Mouse (Mus musculus): ENCODE measurements around the gene Limch1. TPM values are rescaled to one million over a fixed set of nuclear protein-coding genes. Genes with fewer than 3 reads are reported as not detected.

The Limch1 gene
- total RNA-seq, 2 experiments from 2014 or later, result 110 to 125 TPM

DNA sequence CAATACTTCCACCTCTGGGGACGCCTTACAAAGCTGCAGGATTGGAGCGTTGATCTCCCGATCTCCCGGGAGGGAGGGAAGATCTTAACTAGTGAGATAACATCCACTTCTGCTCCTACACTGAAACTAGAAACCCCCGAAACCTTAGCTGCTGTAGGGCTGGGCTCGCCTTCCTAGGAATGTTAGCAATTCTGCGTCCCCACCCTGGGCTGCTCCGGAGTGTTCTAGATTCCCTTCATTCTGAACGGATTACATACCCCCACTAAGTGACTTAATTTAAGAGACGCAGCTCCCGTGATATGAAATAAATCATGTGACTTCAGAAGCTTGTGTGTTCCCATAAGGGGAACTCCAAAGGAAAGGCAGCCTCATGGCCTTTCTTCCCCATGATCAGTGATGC, 259.0 kb downstream of the Limch1 start:
- no peak for DNase-seq (ENCODE audit: extremely low spot score in 1 of 2, low spot score in 1 of 2)

DNA sequence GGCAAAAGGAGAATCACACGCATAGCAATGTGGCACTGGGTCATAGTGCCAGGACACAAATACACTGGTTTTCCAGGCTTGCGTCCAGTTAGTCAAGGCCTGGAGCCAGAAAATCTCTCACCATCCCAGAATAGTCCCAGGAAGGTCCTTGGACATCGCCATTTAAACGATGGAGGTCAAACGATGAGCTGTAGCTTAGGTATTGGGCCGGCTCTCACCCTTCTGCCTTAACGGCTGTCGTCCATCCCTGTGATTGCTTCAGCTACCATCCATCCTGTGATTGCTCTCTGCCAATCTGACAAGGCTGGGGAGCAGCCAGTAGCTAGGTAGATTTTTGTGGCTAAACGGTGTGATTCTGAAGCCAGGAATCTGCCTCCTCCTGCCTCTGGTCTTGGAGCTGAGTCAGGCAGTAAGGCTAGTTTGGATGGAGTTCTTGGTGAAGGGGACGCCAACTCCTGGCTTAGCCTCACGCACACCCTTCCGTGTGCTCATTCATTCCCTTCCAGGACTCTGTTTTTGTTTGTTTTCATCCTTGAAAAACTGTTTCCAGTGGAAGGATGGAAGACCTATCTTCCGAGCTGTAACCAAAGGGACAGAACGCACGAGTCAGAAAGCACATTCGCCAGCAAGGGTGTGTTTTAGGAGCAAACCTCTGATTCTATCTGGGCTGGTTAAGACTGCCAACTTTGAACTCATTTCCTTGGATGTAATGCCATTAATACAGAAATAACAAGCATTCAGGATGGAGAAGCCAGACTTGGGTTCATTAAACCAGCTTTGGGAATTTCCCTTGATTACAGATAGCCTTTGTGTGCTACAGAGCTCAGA, 265.6 kb downstream of the Limch1 start:
- peak in 1 of 2 experiments; percentile 13 for DNase-seq (ENCODE audit: extremely low spot score in 1 of 2, low spot score in 1 of 2)

- DNase-seq (ENCODE audit: extremely low spot score in 1 of 2, low spot score in 1 of 2), result no peak
These were observed 266.4 kb downstream of the Limch1 start for GRCm38 (mm10) chr5:67011985-67012384.

DNA sequence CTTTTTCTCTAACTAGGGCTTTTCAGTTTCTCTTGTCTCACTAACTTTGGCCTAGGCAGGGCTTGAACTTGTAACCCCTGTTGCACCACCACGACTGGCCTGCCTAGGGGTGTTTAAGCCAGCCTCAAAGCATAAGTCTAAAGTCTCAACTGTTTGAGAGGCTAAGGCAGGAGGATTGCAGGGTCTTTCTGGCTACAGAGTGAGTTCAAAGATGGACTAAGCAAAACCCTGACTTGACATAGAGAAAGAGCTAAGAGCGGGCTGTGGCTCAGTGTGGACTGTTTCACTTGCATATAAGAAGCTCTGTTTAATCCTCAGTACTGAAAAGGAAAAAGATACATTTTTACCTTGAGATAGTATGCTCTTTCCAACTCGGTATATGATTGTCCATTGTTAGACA, 268.3 kb downstream of the Limch1 start:
- no peak for DNase-seq (ENCODE audit: extremely low spot score in 1 of 2, low spot score in 1 of 2)

DNA sequence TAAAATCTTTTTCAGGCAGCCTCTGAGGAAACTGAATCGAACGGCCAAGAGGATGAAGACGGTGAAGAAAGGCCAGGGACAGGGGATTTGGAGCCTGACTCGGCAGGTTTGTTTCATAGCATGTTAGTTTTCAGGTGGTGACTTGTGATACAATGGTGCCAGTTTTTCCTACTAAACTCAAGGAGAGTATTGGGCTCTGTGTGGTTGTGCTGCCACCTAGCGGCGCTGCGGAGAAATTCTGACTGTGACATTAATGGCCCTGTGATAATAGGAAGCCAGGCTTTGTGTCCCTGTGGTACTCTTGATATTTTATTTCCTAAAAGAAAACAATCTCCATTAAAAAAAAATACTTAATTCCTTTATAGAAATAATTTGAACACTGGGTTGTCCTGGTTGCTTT, 270.8 kb downstream of the Limch1 start:
- peak; percentile 61 to 89 for DNase-seq (ENCODE audit: extremely low spot score in 1 of 2, low spot score in 1 of 2)

DNA sequence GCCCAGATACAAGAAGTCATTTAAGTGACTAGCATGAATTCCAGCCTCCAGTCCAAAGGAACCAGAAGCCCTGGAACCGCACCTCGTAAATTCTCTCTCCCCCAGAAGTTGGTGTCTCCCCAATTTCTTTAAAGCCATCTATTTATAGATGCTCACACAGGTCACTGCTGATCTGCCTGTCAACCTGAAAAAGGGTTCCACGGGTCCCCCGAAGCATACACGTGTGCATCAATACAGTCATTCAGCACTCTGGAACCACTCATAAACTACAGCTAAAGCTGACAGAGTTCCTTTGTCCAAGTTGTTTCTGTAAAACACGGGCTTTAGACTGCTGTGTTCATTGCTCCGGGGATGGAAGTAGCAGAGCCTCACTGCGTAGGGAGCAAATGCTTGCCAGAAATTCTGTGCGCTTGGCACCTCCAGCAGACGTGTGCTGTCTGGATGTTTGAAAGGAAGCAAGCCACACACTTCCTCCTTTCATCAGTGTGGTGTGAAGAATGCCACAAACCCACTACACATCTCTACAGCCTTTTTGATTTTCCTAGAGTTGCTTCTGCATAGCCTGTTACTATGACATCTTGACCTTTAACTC, 278.9 kb downstream of the Limch1 start:
- DNase-seq (ENCODE audit: extremely low spot score in 1 of 2, low spot score in 1 of 2), result no peak

GRCm38 (mm10) chr5:67025095-67025494, 279.5 kb downstream of the Limch1 start:
- DNase-seq (ENCODE audit: extremely low spot score in 1 of 2, low spot score in 1 of 2), result no peak

DNA sequence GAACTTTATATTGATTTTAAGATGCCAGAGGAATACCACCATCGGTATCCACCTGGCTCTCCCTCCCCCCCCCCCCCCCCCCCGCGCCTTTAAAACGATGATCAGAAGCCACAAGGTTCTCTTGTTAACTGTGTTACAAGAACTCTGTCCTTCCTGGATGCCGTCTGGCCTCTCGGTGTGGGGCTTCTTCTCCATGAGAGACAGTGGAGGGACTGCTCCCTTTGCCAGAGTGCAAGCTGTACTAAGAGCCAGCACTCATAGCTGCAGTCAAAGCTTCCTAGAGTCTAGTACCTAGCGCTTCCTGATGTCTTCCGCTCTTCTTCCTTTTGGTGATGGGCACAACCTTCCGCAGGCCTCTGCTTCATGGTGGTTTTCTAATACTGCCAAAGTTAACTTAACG, 280.0 kb downstream of the Limch1 start:
- no peak for DNase-seq (ENCODE audit: extremely low spot score in 1 of 2, low spot score in 1 of 2)

GRCm38 (mm10) chr5:67028786-67029185, 283.2 kb downstream of the Limch1 start:
- DNase-seq (ENCODE audit: extremely low spot score in 1 of 2, low spot score in 1 of 2), result no peak

- DNase-seq (ENCODE audit: extremely low spot score in 1 of 2, low spot score in 1 of 2), result no peak
These were observed 284.3 kb downstream of the Limch1 start for GRCm38 (mm10) chr5:67029946-67030345.

DNA sequence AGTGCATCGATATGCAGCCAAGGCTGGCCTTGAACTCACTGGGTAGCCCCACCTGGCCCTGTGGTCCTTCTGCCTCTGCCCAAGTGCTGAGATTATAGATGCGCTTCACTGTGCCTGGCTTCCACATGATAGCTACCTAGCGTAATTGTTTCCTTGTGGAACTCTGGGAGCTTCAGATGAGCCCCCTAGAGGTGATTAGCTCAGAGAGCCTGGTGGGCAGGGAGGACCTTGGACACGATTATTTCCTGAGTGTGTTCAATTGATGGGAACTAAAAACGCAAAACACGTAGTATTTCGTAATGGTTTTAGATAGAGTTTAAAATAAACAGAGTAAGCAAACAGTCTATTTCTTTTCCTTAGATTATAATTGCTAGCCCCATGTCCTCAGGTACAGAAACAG, 287.0 kb downstream of the Limch1 start:
- DNase-seq (ENCODE audit: extremely low spot score in 1 of 2, low spot score in 1 of 2), result no peak

GRCm38 (mm10) chr5:67043932-67044331, 298.3 kb downstream of the Limch1 start:
- no peak for DNase-seq (ENCODE audit: extremely low spot score in 1 of 2, low spot score in 1 of 2)

GRCm38 (mm10) chr5:67048003-67048402, 302.4 kb downstream of the Limch1 start:
- peak in 1 of 2 experiments; percentile 53 for DNase-seq (ENCODE audit: extremely low spot score in 1 of 2, low spot score in 1 of 2)

DNA sequence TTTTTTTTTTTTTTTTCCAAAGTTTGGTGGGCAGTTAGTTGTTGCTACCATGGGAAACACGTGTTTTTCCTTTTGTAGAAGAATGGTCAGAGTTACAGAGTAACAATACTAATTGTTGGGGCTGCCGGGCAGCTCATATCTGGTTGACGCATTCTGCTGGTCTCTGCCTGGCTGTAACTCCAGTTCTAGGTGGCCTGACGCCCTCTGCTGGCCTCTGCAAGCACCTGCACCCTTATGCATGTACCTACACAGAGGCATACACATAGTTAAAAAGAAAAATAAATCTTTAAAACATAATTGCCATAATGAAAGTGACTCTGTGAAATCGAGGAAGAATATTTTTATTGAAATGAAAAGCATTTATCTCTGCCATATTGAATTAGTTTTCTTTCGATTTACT, 312.2 kb downstream of the Limch1 start:
- no peak for DNase-seq (ENCODE audit: extremely low spot score in 1 of 2, low spot score in 1 of 2)

DNA sequence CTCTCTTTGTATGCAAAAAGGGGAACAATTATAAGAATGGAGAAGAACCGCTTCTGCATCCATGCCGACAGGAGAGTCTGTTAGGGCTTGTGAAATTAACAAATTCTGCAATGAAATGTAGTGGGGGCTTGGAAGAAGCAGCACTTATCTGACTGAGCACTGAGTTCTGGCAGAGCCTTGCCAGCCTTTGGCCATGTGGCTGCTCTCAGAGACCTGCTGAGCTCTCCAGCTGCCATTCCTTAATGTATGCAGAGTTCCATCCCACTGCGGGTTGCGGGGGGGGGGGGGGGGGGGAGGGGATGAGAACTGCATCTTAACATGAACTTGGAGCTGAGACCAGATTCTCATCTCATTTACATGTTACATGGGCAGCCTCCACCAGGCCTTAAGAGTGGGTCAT, 314.9 kb downstream of the Limch1 start:
- DNase-seq (ENCODE audit: extremely low spot score in 1 of 2, low spot score in 1 of 2), result no peak

DNA sequence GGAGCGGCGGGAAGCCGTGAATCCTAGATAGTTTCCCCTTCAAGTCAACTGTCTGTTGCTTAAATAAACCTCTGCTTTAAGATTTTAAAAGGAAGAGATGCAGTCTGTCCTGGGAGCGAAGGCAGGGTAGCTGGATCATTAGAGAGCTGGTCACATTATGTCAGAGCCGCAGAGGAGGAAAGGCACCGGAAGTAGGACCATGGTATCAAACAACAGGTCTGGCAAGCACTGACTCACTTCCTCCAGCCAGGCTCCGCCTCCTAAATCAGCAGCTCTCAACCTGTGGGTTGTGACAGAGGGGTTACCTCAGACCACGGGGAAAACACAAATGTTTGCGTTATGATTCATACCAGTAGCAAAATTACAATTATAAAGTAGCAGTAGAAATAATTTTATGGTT, 318.0 kb downstream of the Limch1 start:
- no peak for DNase-seq (ENCODE audit: extremely low spot score in 1 of 2, low spot score in 1 of 2)

- no peak for DNase-seq (ENCODE audit: extremely low spot score in 1 of 2, low spot score in 1 of 2)
These were observed 337.5 kb downstream of the Limch1 start for GRCm38 (mm10) chr5:67083117-67083516.

- no peak for DNase-seq (ENCODE audit: extremely low spot score in 1 of 2, low spot score in 1 of 2)
These were observed 345.2 kb downstream of the Limch1 start for GRCm38 (mm10) chr5:67090856-67091255.

DNA sequence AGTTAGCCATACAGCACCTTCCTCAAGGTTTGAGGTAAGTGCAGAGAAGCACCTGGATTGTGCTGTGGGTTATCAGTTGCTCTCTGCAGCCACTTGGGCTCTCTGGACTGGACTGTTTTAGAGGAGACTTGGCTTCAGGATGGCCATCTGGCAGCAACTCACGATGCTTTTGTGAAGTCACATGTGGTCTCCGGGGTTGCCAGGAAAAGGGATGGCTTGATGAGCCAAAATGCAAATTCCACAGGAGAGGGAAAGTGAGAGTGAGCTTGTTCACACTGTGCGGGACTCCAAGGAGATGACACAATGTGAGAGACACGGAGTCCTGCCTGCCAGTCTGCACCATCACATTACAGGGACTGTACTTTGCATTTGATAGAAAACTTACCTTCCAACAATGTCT, 346.1 kb downstream of the Limch1 start:
- no peak for DNase-seq (ENCODE audit: extremely low spot score in 1 of 2, low spot score in 1 of 2)

DNA sequence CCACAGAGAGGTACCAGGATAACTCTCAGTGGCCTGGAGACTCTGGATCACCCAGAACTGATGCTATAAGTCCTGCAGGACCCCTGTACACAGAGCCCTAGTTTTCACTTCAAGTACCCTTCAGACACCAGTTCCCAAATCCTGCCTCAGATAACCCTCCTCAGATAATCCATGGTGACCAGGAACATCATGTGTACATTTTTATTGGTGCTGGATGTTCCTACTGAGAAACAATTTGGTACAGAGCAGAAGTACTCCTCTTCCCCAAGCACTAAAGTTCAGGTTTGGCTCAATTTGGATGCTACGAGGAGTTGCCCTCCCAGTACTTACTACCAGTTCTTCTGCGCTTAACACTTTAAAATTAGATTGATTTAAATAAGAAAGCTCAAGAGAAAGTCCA, 348.4 kb downstream of the Limch1 start:
- DNase-seq (ENCODE audit: extremely low spot score in 1 of 2, low spot score in 1 of 2), result no peak

DNA sequence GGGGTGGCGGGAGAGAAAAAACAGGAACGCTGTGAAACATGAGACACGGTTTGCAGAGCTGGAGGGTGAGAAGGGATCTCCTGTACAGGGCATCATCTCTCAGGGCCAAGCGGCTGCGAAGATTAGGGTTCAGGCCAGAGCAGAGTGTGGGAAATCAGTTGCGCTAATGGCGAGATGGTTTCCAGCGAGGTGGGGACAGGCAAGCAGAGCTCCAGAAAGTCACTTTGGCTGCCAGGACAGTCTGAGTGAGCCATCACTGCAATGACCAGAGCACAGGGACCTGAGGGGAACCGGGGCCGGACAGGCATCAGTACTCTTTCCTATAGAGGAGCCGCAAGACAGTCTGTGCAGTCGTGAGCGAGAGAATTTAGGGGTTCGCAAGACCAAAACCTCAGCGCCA, 349.5 kb downstream of the Limch1 start:
- DNase-seq (ENCODE audit: extremely low spot score in 1 of 2, low spot score in 1 of 2), result peak in 1 of 2 experiments; percentile 6

Measured in layer of hippocampus, postnatal 25 days (tissue).